Mouse (Mus musculus) left cerebral cortex, adult 11 months (tissue): ENCODE data around the gene Mfsd6.
A peak's percentile ranks its signal among the peaks of the same experiment; 100 is the strongest.
"Not testable (repeated sequence)": the region's sequence is repeated elsewhere in the genome, so short reads cannot be mapped to it uniquely, and the experiment has no call there.

ENCODE experiments used
- DNase-seq: peaks from one replicate; pipeline ENCODE4 v3.0.0; 2022; ENCODE audit warnings: low spot score

Mfsd6 gene

GRCm38 (mm10) chr1:52708745-52709144 lies 18.5 kb downstream of the Mfsd6 start:
- no peak for DNase-seq

- DNase-seq = no peak
Measured at GRCm38 (mm10) chr1:52707030-52707429, 20.2 kb downstream of the Mfsd6 start.

GRCm38 (mm10) chr1:52702738-52703491 lies 24.3 kb downstream of the Mfsd6 start:
- no peak for DNase-seq

- DNase-seq = no peak
Measured at GRCm38 (mm10) chr1:52701941-52702340, 25.3 kb downstream of the Mfsd6 start.

- not testable (repeated sequence) for DNase-seq
Measured at GRCm38 (mm10) chr1:52694456-52694855, 32.8 kb downstream of the Mfsd6 start.

- DNase-seq = no peak
Measured at GRCm38 (mm10) chr1:52687636-52688035, 39.6 kb downstream of the Mfsd6 start.

- no peak for DNase-seq
Measured at GRCm38 (mm10) chr1:52683550-52683949, 43.7 kb downstream of the Mfsd6 start.

- DNase-seq = no peak
Measured at GRCm38 (mm10) chr1:52676621-52677020, 50.6 kb downstream of the Mfsd6 start.

GRCm38 (mm10) chr1:52675561-52676551 lies 51.4 kb downstream of the Mfsd6 start:
- DNase-seq = no peak

- DNase-seq = no peak
Measured at GRCm38 (mm10) chr1:52669931-52670330, 57.3 kb downstream of the Mfsd6 start.

GRCm38 (mm10) chr1:52668743-52669323 lies 58.4 kb downstream of the Mfsd6 start:
- DNase-seq = no peak

GRCm38 (mm10) chr1:52663228-52663627 lies 64.0 kb downstream of the Mfsd6 start:
- DNase-seq = peak; percentile 39

GRCm38 (mm10) chr1:52660765-52661164 lies 66.5 kb downstream of the Mfsd6 start:
- DNase-seq = no peak

- DNase-seq = no peak
Measured at GRCm38 (mm10) chr1:52660278-52660677, 67.0 kb downstream of the Mfsd6 start.

- no peak for DNase-seq
Measured at GRCm38 (mm10) chr1:52658160-52658559, 69.1 kb downstream of the Mfsd6 start.

GRCm38 (mm10) chr1:52655153-52655552 lies 72.1 kb downstream of the Mfsd6 start:
- no peak for DNase-seq

- DNase-seq = no peak
Measured at GRCm38 (mm10) chr1:52653366-52653765, 73.9 kb downstream of the Mfsd6 start.

GRCm38 (mm10) chr1:52652601-52653253 lies 74.5 kb downstream of the Mfsd6 start:
- no peak for DNase-seq

- no peak for DNase-seq
Measured at GRCm38 (mm10) chr1:52650066-52650465, 77.2 kb downstream of the Mfsd6 start.

GRCm38 (mm10) chr1:52648153-52649027 lies 78.9 kb downstream of the Mfsd6 start:
- peak; percentile 80 for DNase-seq

- DNase-seq = no peak
Measured at GRCm38 (mm10) chr1:52640736-52641135, 86.5 kb downstream of the Mfsd6 start.
